Mouse (Mus musculus): ENCODE measurements at regions not wholly inside any gene's neighbourhood (a gene's known extent, or its start where the extent isn't known, plus 50 kb on each side); places are given as distances from the start of the nearest gene placed in this dataset.

DNA sequence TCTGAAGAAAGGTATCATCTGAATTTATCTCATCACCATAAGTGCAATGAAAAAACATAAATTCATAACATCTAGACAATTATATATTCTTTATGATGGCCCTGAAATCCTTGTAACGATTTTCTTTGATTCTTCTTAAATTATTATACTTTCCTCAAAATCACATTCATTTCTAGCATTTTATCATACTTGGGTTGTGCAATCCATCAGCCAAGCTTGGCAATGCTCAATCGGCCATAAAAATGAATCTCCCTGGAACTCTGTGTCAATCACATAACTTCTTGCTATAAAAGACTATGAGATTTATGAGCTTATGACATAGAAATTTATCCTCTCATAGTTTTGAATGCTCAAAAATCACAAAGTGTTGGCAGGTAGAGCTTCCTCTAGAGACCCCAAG, 811.3 kb downstream of the Ryr2 start:
- Histone ChIP-seq H3K27ac (ENCODE audit: low read length) (no peak overlapping the region), H3K36me3 (ENCODE audit: control insufficient read depth, insufficient read depth, low read length) (no peaks in the 10 kb centered on the region), H3K4me3 (ENCODE audit: low read length) (no peak overlapping the region), H3K27me3 (replicated peaks; ENCODE audit: control insufficient read depth, insufficient read depth, low read length) (no peaks in the 10 kb centered on the region), H3K9ac (ENCODE audit: low read depth, low read length) (no peak overlapping the region), H3K4me2 (ENCODE audit: low read depth, low read length) (no peak overlapping the region), H3K4me1 (ENCODE audit: control insufficient read depth, insufficient read depth, low read length) (no peaks in the 10 kb centered on the region), H3K9me3 (ENCODE audit: control insufficient read depth, low read length) (no peaks in the 10 kb centered on the region)
- no peak for ATAC-seq
- WGBS: 86% methylated on average over 2 of the region's 2 CpGs

DNA sequence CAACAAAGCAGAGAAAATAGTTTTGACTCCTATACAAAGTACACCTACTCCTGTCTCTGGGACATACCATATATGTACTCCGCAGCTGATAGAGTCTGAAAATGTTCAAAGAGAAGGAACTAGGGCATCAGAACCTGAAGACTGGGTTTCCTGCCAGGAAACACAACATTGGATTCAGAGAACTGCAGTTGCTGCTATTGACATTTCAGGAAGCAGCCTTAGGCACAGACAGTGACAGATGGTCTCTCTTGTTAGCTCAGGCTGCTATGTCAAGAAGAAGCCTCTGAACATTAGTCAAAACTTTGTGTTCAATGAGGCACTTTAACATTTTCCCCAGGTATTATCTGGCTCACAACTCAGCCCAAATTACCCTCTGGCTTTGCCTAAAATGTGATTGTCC, 812.1 kb downstream of the Ryr2 start:
- no peak overlapping the region for H3K9ac ChIP-seq (ENCODE audit: low read depth, low read length)
- H3K4me2 ChIP-seq (ENCODE audit: low read depth, low read length): no peak overlapping the region
- no peaks in the 10 kb centered on the region for H3K4me1 ChIP-seq (ENCODE audit: control insufficient read depth, insufficient read depth, low read length)
- no peak overlapping the region for H3K27ac ChIP-seq (ENCODE audit: low read length)
- H3K4me3 ChIP-seq (ENCODE audit: low read length): no peak overlapping the region
- WGBS: 85% methylated on average over 1 of the region's 1 CpGs
- H3K36me3 ChIP-seq (ENCODE audit: control insufficient read depth, insufficient read depth, low read length): no peaks in the 10 kb centered on the region
- no peaks in the 10 kb centered on the region for H3K9me3 ChIP-seq (ENCODE audit: control insufficient read depth, low read length)
- no peak for ATAC-seq
- H3K27me3 ChIP-seq (replicated peaks; ENCODE audit: control insufficient read depth, insufficient read depth, low read length): no peaks in the 10 kb centered on the region

DNA sequence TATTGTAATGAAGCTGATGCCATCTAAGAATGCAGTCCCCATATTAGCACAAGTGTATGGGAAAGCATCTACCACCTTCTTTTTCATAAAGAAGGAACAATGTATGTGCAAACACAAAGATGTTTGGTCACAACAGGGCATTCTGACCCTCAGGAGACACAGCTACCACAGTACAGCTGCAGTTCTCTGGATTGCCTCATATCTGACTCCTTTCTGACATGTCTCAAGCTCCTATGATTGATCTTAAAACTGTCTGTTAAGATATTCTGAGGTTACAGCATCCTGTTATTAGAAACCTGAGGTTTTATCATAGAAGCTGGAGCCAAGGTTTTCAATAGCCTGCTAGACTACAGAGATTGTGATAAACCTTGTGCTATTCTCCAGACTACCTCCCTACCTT, 813.0 kb downstream of the Ryr2 start:
- Histone ChIP-seq H3K27ac (ENCODE audit: low read length) (no peak overlapping the region), H3K36me3 (ENCODE audit: control insufficient read depth, insufficient read depth, low read length) (no peaks in the 10 kb centered on the region), H3K4me3 (ENCODE audit: low read length) (no peak overlapping the region), H3K27me3 (replicated peaks; ENCODE audit: control insufficient read depth, insufficient read depth, low read length) (no peaks in the 10 kb centered on the region), H3K4me2 (ENCODE audit: low read depth, low read length) (no peak overlapping the region), H3K4me1 (ENCODE audit: control insufficient read depth, insufficient read depth, low read length) (no peaks in the 10 kb centered on the region), H3K9ac (ENCODE audit: low read depth, low read length) (no peak overlapping the region), H3K9me3 (ENCODE audit: control insufficient read depth, low read length) (no peaks in the 10 kb centered on the region)
- no peak for ATAC-seq

DNA sequence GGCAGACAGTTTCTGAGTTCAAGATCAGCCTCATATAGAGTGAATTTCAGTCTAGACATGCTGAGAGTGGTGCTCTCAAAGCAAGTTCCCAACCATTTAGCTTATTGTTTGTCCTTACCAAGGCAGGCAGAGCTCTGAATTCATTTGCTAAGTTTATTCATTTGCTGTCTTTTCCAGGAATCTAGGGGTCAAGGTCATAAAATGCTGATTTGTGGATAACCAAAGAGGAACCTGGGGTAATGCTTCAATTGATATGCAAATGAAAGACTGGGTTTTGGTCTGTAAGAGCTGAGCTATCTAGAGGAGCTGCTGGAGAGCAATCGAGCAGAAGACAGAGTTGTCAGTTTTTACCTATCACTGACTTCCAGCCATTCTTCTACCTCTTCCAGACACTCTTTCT, 832.8 kb downstream of the Ryr2 start:
- Histone ChIP-seq H3K27ac (ENCODE audit: low read length) (no peak overlapping the region), H3K27me3 (replicated peaks; ENCODE audit: control insufficient read depth, insufficient read depth, low read length) (no peaks in the 10 kb centered on the region), H3K9me3 (ENCODE audit: control insufficient read depth, low read length) (no peaks in the 10 kb centered on the region), H3K4me1 (ENCODE audit: control insufficient read depth, insufficient read depth, low read length) (no peaks in the 10 kb centered on the region), H3K4me3 (ENCODE audit: low read length) (no peak overlapping the region), H3K36me3 (ENCODE audit: control insufficient read depth, insufficient read depth, low read length) (no peaks in the 10 kb centered on the region), H3K4me2 (ENCODE audit: low read depth, low read length) (no peak overlapping the region), H3K9ac (ENCODE audit: low read depth, low read length) (no peak overlapping the region)
- ATAC-seq: no peak
- WGBS: 47% methylated on average over 1 of the region's 1 CpGs

DNA sequence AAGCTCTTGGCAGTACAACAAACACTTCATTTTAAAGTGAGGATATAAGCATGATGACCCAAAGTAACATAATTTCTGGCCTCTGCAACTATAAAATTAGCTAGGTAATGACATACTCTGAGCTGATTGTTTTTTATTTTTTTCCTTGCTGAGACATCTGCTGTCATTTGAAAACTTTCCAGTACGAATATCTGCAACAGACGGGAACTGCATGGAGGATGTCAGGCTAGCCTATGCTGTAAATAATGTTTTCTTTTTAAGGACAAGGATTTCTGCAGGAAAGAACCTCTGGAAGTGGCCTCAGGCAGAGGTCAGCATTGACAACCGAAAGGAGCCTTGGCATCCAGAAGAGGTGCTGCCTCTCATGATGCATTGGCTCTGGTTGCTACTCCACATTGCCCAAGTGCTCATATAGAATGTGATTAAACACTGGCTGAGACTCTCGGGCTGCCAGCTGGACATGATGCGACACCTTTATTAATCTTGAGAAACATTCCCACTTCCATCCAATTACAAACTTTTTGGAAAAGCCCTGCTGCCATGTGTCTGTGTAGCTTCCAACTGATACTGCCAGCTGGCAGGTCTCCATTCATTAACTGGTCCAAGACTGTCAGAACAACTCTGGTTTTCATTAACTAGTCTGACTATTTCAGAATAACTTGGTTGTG, 837.9 kb downstream of the Ryr2 start:
- Histone ChIP-seq H3K36me3 (ENCODE audit: control insufficient read depth, insufficient read depth, low read length) (no peaks in the 10 kb centered on the region), H3K27ac (ENCODE audit: low read length) (no peak overlapping the region), H3K4me1 (ENCODE audit: control insufficient read depth, insufficient read depth, low read length) (no peaks in the 10 kb centered on the region), H3K9ac (ENCODE audit: low read depth, low read length) (no peak overlapping the region), H3K4me3 (ENCODE audit: low read length) (no peak overlapping the region), H3K4me2 (ENCODE audit: low read depth, low read length) (no peak overlapping the region), H3K27me3 (replicated peaks; ENCODE audit: control insufficient read depth, insufficient read depth, low read length) (no peaks in the 10 kb centered on the region), H3K9me3 (ENCODE audit: control insufficient read depth, low read length) (no peaks in the 10 kb centered on the region)
- 46% methylated on average over 5 of the region's 5 CpGs for WGBS
- no peak for ATAC-seq

DNA sequence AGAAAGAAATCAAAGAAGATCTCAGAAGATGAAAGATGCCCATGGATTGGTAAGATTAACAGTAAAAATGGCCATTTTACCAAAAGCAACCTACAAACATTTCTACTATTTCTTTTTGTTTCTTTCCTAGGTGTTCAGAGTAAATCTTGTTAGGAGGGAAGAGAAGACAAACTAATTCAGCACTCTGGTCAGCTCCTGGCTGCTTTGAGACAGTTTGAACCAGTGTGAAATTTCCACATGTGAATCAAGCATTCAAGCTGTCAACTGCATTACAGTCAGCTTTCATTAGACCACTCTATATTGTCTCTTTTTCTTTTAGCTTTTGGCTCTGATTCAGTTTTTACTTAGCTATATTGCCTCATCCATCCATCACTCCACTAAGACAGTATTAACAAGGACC, 859.2 kb downstream of the Ryr2 start:
- Histone ChIP-seq H3K9ac (ENCODE audit: low read depth, low read length) (no peak overlapping the region), H3K4me2 (ENCODE audit: low read depth, low read length) (no peak overlapping the region), H3K9me3 (ENCODE audit: control insufficient read depth, low read length) (no peaks in the 10 kb centered on the region), H3K27me3 (replicated peaks; ENCODE audit: control insufficient read depth, insufficient read depth, low read length) (no peaks in the 10 kb centered on the region), H3K27ac (ENCODE audit: low read length) (no peak overlapping the region), H3K4me3 (ENCODE audit: low read length) (no peak overlapping the region), H3K4me1 (ENCODE audit: control insufficient read depth, insufficient read depth, low read length) (no peaks in the 10 kb centered on the region), H3K36me3 (ENCODE audit: control insufficient read depth, insufficient read depth, low read length) (no peaks in the 10 kb centered on the region)
- no peak for ATAC-seq

DNA sequence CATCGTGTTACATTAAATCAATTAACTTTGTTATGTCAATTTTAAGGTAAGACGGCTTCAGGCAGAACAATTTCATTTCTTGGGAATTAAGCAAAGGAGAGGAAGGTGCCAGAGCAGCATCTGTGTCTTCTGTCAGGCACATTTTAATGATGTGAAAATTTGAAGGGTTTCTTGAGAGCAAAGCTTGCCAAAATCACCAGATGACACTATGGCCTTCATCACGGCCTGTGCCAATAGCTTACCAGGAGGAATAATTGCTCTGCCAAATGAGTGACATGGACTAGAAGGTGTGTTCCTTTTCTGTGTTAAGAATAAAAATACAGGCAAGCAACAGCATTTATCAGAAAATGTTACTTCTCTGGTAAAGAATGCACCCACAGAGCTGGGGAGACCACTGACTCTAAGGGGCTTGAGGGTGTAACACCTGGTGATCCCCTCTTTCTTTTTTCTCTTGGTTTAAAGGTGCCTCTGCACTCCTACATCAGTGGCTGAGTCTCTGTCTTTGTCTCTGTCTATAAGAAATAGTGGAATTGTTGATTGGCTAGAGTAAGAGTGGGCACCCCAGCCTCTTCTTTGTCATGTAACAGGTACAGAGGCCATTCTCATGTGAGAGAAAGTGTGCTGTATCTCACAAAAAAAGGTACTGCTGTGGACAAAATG, 856.2 kb upstream of the Chrm3 start:
- no peaks in the 10 kb centered on the region for H3K36me3 ChIP-seq (ENCODE audit: control insufficient read depth, insufficient read depth, low read length)
- no peak overlapping the region for H3K4me3 ChIP-seq (ENCODE audit: low read length)
- H3K27ac ChIP-seq (ENCODE audit: low read length): no peak overlapping the region
- no peaks in the 10 kb centered on the region for H3K4me1 ChIP-seq (ENCODE audit: control insufficient read depth, insufficient read depth, low read length)
- no peaks in the 10 kb centered on the region for H3K27me3 ChIP-seq (replicated peaks; ENCODE audit: control insufficient read depth, insufficient read depth, low read length)
- H3K9me3 ChIP-seq (ENCODE audit: control insufficient read depth, low read length): no peaks in the 10 kb centered on the region
- no peak overlapping the region for H3K4me2 ChIP-seq (ENCODE audit: low read depth, low read length)
- WGBS: 85% methylated on average over 3 of the region's 3 CpGs
- ATAC-seq: no peak
- no peak overlapping the region for H3K9ac ChIP-seq (ENCODE audit: low read depth, low read length)

DNA sequence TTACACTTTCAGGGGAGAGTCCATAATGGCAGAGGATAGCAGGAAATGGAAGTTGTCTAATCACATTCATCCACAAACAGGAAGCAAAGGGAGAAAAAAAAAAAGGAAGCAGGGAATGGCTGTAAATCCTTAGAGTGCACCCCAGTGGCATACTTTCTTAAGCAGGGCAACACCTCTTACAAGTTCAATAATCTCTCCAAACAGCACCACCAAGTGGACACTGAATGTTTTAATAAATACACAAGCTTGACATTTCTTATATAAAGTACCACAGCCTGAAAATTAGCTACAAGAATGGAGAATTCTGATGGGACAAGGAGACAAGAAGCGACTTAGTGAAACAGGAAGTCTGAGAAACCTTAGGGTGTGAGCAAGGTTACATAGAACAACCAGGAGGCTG, 849.5 kb upstream of the Chrm3 start:
- WGBS: 89% methylated on average over 1 of the region's 1 CpGs

DNA sequence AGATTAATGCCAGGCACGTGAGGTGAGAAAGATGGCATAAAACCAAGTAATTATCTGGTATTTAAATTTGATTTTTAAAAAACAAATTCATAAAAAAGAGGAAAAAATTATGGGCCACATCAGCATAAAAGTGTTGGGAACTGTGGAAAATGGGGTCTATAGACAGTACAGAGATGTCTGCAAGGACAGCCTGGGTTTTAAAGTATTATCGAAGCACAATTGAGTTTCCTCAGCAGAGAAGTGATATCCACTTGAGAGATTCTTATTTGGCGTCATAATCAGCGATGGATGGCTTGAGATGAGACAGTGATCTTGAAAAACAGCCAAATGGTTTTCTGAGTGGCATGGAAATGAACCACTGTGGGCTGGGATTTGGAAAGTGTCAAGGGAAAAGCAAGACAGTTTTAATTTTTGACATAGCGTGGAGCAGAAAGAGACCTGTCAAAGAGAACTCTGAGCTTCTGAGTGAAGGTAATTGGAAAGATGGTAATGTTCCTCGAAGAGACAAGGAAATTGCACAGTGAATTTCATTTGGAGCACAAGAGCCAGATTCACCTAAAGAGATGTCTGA, 844.7 kb upstream of the Chrm3 start:
- Histone ChIP-seq H3K27ac (ENCODE audit: low read length) (no peak overlapping the region), H3K27me3 (replicated peaks; ENCODE audit: control insufficient read depth, insufficient read depth, low read length) (no peaks in the 10 kb centered on the region), H3K4me3 (ENCODE audit: low read length) (no peak overlapping the region), H3K4me1 (ENCODE audit: control insufficient read depth, insufficient read depth, low read length) (no peaks in the 10 kb centered on the region), H3K4me2 (ENCODE audit: low read depth, low read length) (no peak overlapping the region), H3K9me3 (ENCODE audit: control insufficient read depth, low read length) (no peaks in the 10 kb centered on the region), H3K9ac (ENCODE audit: low read depth, low read length) (no peak overlapping the region), H3K36me3 (ENCODE audit: control insufficient read depth, insufficient read depth, low read length) (no peaks in the 10 kb centered on the region)
- WGBS: 88% methylated on average over 6 of the region's 6 CpGs
- ATAC-seq: no peak

More for the DNA sequence above, 849.5 kb upstream of the Chrm3 start:
- Histone ChIP-seq H3K36me3 (ENCODE audit: control insufficient read depth, insufficient read depth, low read length) (no peaks in the 10 kb centered on the region), H3K9ac (ENCODE audit: low read depth, low read length) (no peak overlapping the region), H3K27me3 (replicated peaks; ENCODE audit: control insufficient read depth, insufficient read depth, low read length) (no peaks in the 10 kb centered on the region), H3K4me2 (ENCODE audit: low read depth, low read length) (no peak overlapping the region), H3K27ac (ENCODE audit: low read length) (no peak overlapping the region), H3K4me1 (ENCODE audit: control insufficient read depth, insufficient read depth, low read length) (no peaks in the 10 kb centered on the region), H3K4me3 (ENCODE audit: low read length) (no peak overlapping the region), H3K9me3 (ENCODE audit: control insufficient read depth, low read length) (no peaks in the 10 kb centered on the region)
- ATAC-seq: no peak

DNA sequence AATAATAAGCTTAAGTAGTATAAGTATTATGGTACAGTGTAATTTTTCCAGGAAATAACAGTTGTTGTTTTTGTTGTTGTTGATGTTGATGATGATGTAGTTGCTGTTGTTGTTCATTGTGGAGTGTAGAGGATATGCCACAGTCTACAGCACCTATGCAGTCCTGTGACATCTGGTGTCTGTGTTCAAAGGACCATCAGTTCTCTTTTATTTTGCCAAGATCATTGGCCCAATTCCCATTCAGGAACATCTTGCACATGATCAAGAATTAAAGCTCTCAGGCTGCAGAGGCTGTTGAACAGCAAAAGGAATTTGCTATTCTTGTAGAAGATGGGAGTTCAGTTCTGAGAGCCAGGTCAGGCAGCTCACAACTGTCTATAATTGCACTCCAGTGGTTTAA, 841.3 kb upstream of the Chrm3 start:
- Histone ChIP-seq H3K27me3 (replicated peaks; ENCODE audit: control insufficient read depth, insufficient read depth, low read length) (no peaks in the 10 kb centered on the region), H3K4me1 (ENCODE audit: control insufficient read depth, insufficient read depth, low read length) (no peaks in the 10 kb centered on the region), H3K27ac (ENCODE audit: low read length) (no peak overlapping the region), H3K9me3 (ENCODE audit: control insufficient read depth, low read length) (no peaks in the 10 kb centered on the region), H3K9ac (ENCODE audit: low read depth, low read length) (no peak overlapping the region), H3K4me3 (ENCODE audit: low read length) (no peak overlapping the region), H3K4me2 (ENCODE audit: low read depth, low read length) (no peak overlapping the region), H3K36me3 (ENCODE audit: control insufficient read depth, insufficient read depth, low read length) (no peaks in the 10 kb centered on the region)
- no peak for ATAC-seq

Measured in intestine, embryonic 16.5 days (tissue).